17 mouse cellular contexts compared by ENCODE assay signal in the genomic region with DNA sequence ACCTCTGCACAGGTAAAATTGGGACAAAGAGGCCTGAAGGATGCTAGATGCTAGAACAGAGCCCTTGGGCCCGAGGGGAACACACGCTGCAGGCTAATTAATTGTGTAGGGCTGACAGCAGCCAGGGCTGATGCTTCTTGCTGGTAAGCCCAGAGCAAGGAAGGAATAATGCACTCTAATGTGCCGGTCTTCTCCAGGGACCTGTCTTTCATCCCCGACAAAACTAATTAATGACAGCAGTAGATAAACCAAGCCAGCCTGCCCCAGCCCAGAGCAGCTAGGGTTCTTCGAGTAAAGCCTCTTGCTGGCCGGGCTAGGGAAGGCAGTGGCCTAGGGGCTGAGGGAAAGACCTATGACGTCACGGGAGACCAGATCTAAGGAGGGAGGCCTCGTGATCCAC.
DNase-seq lines count a peak whose midpoint lies in the region; ATAC-seq and TF ChIP-seq lines count a peak whose summit lies in the region.
"Had no signal": no experiment of that assay in that cellular context is flagged by ENCODE, and none has a peak within 500 bp of the region (broad histone marks: within the 10 kb centered on the region; RNA-seq: fewer than 3 reads in every experiment).

No protein-coding gene starts in this region.

- ATAC-seq in heart, embryonic 13.5 days (ENCODE audit: extremely low read depth, insufficient number of reproducible peaks, low FRiP score, low TSS enrichment), result no peak
- 0 out of 2 replicates have a peak, but pooled peaks have one; percentile 33 for ATAC-seq in stomach, embryonic 16.5 days (ENCODE audit: insufficient read depth, low FRiP score)
- ATAC-seq in stomach, postnatal 0 days (ENCODE audit: low FRiP score, low TSS enrichment), result no peak
- ATAC-seq in hindbrain, postnatal 0 days, result 0 out of 2 replicates have a peak, but pooled peaks have one; percentile 47
- ATAC-seq: intestine, postnatal 0 days had no signal

- no peak for DNase-seq in heart, embryonic 10.5 days (ENCODE audit: low spot score)
- DNase-seq in stomach, postnatal 0 days (ENCODE audit: low spot score), result no peak
- peak; percentile 44 for DNase-seq in hindbrain, postnatal 0 days (ENCODE audit: low spot score)
- DNase-seq in urinary bladder, postnatal 14 days (ENCODE audit: low spot score), result no peak
- DNase-seq in cerebellum, adult 11-12 months, result no peak
- DNase-seq in lung, postnatal 25 days (ENCODE audit: low spot score), result no peak
- DNase-seq: cerebellum, adult 18-20 months; gastrocnemius, postnatal 10 days; kidney, postnatal 14 days; layer of hippocampus, adult 9-11 months; liver; lung, adult 18-20 months; thymus, adult 2 months had no signal

- WGBS in heart, embryonic 13.5 days, result 17% methylated on average over 9 of the region's 9 CpGs
- WGBS in heart, embryonic 10.5 days, result 24% methylated on average over 9 of the region's 9 CpGs
- WGBS in stomach, embryonic 16.5 days, result 36% methylated on average over 9 of the region's 9 CpGs
- 50% methylated on average over 9 of the region's 9 CpGs for WGBS in stomach, postnatal 0 days
- WGBS in hindbrain, postnatal 0 days, result 41% methylated on average over 9 of the region's 9 CpGs

- H3K9me3 ChIP-seq in heart, embryonic 13.5 days, result no peaks in the 10 kb centered on the region
- H3K9me3 ChIP-seq in heart, embryonic 10.5 days, result no peaks in the 10 kb centered on the region
- H3K9me3 ChIP-seq in stomach, embryonic 16.5 days (replicated peaks; ENCODE audit: control insufficient read depth, low read length), result no peaks in the 10 kb centered on the region
- H3K9me3 ChIP-seq in stomach, postnatal 0 days (ENCODE audit: control insufficient read depth, low read length), result no peaks in the 10 kb centered on the region
- no peaks in the 10 kb centered on the region for H3K9me3 ChIP-seq in hindbrain, postnatal 0 days (ENCODE audit: low read length)

- H3K4me2 ChIP-seq in heart, embryonic 13.5 days, result no peak overlapping the region
- H3K4me2 ChIP-seq in stomach, embryonic 16.5 days (ENCODE audit: low read depth, low read length), result no peak overlapping the region
- H3K4me2 ChIP-seq in stomach, postnatal 0 days (replicated peaks; ENCODE audit: low read depth), result no peak overlapping the region
- H3K4me2 ChIP-seq in hindbrain, postnatal 0 days (ENCODE audit: low read depth, low read length), result no peak overlapping the region

- H3K4me3 ChIP-seq in heart, embryonic 13.5 days, result no peak overlapping the region
- H3K4me3 ChIP-seq in heart, embryonic 10.5 days, result no peak overlapping the region
- H3K4me3 ChIP-seq in stomach, embryonic 16.5 days (replicated peaks; ENCODE audit: low read length), result no peak overlapping the region
- no peak overlapping the region for H3K4me3 ChIP-seq in stomach, postnatal 0 days (ENCODE audit: low read depth, low read length)
- H3K4me3 ChIP-seq in hindbrain, postnatal 0 days (ENCODE audit: low read length), result no peak overlapping the region

- TF ChIP-seq EP300 in stomach, postnatal 0 days (optimal IDR thresholded peaks at IDR 0.05), result no peak

- no peak overlapping the region for H3K9ac ChIP-seq in heart, embryonic 13.5 days
- H3K9ac ChIP-seq in stomach, embryonic 16.5 days (ENCODE audit: low read length), result no peak overlapping the region
- H3K9ac ChIP-seq in stomach, postnatal 0 days (ENCODE audit: low read length), result no peak overlapping the region
- H3K9ac ChIP-seq in hindbrain, postnatal 0 days (replicated peaks; ENCODE audit: low read length), result no peak overlapping the region

- no peak for TF ChIP-seq CTCF in stomach, postnatal 0 days (IDR thresholded peaks at IDR 0.05; ENCODE audit: low read depth)
- no peak for TF ChIP-seq CTCF in hindbrain, postnatal 0 days (IDR thresholded peaks at IDR 0.05; ENCODE audit: low read depth)

- peaks cover 45% of the 10 kb centered on the region for H3K4me1 ChIP-seq in heart, embryonic 13.5 days
- H3K4me1 ChIP-seq in heart, embryonic 10.5 days, result peaks cover 45% of the 10 kb centered on the region
- H3K4me1 ChIP-seq in stomach, embryonic 16.5 days (ENCODE audit: control insufficient read depth, insufficient read depth, low read length), result 0 out of 2 replicates have a peak, but pooled peaks cover 4% of the 10 kb centered on the region
- no peaks in the 10 kb centered on the region for H3K4me1 ChIP-seq in stomach, postnatal 0 days (replicated peaks; ENCODE audit: control insufficient read depth, insufficient read depth)
- H3K4me1 ChIP-seq in hindbrain, postnatal 0 days (ENCODE audit: insufficient read depth, low read length), result peaks cover 10% of the 10 kb centered on the region

- peak overlapping the region; percentile 53; the same call in 1 of the 2 replicates for H3K27ac ChIP-seq in heart, embryonic 13.5 days (replicated peaks)
- no peak overlapping the region for H3K27ac ChIP-seq in heart, embryonic 10.5 days
- H3K27ac ChIP-seq in stomach, embryonic 16.5 days (ENCODE audit: low read length), result no peak overlapping the region
- H3K27ac ChIP-seq in stomach, postnatal 0 days (replicated peaks), result no peak overlapping the region
- H3K27ac ChIP-seq in hindbrain, postnatal 0 days, result no peak overlapping the region; the same call in 1 of the 2 replicates
- H3K27ac ChIP-seq: macrophage had no signal

- H3K27me3 ChIP-seq in heart, embryonic 13.5 days (replicated peaks), result peaks cover 12% of the 10 kb centered on the region; the same call in 1 of the 2 replicates
- H3K27me3 ChIP-seq in heart, embryonic 10.5 days (ENCODE audit: insufficient read depth, poor library complexity, severe bottlenecking), result peaks cover 9% of the 10 kb centered on the region
- H3K27me3 ChIP-seq in stomach, embryonic 16.5 days (ENCODE audit: control insufficient read depth, insufficient read depth, low read length), result no peaks in the 10 kb centered on the region
- H3K27me3 ChIP-seq in stomach, postnatal 0 days (ENCODE audit: control insufficient read depth, insufficient read depth, low read length), result no peaks in the 10 kb centered on the region
- H3K27me3 ChIP-seq in hindbrain, postnatal 0 days (ENCODE audit: insufficient read depth, low read length), result peaks cover 5% of the 10 kb centered on the region; the same call in 1 of the 2 replicates

- H3K36me3 ChIP-seq in heart, embryonic 13.5 days, result no peaks in the 10 kb centered on the region
- H3K36me3 ChIP-seq in heart, embryonic 10.5 days, result no peaks in the 10 kb centered on the region
- no peaks in the 10 kb centered on the region for H3K36me3 ChIP-seq in stomach, embryonic 16.5 days (ENCODE audit: control insufficient read depth, insufficient read depth, low read length)
- H3K36me3 ChIP-seq in stomach, postnatal 0 days (ENCODE audit: control insufficient read depth, insufficient read depth, low read length), result no peaks in the 10 kb centered on the region
- H3K36me3 ChIP-seq in hindbrain, postnatal 0 days (ENCODE audit: insufficient read depth, low read length), result no peaks in the 10 kb centered on the region

Comparison
In these comparisons a context has a peak if more than half of its experiments do, and no peak if none do; other contexts are left out.
1. ATAC-seq: peak in stomach, embryonic 16.5 days (single experiment) and hindbrain, postnatal 0 days (single experiment); none in heart, embryonic 13.5 days (single experiment) and stomach, postnatal 0 days (single experiment).